Mouse (Mus musculus) Patski (cell line): ENCODE data around the gene Tmem8b. TPM values are rescaled to one million over a fixed set of nuclear protein-coding genes. Genes with fewer than 3 reads are reported as not detected.

Source experiments
- ATAC-seq: fragments of 100-300 bp; one replicate; pipeline ENCODE4 v1.8.0; 2021
- CTCF ChIA-PET: fragments of 350-600 bp; sonication (Branson Sonifier 250); formaldehyde crosslinking; loops from one replicate; lab custom pipeline; 2022; ENCODE audit warnings: inconsistent platforms; lab: Charles Lee
- POLR2A ChIA-PET: fragments of 350-600 bp; sonication (Branson Sonifier 250); formaldehyde crosslinking; loops from one replicate; lab custom pipeline; 2022; ENCODE audit warnings: antibody characterized with exemption, inconsistent platforms; lab: Charles Lee
- DNase-seq: peaks from one replicate; pipeline ENCODE4 v3.0.0-alpha.2; 2011; ENCODE audit warnings: low read depth, low spot score
- H3K27me3 ChIP-seq: fragments of 371-371 bp; one replicate; pipeline ENCODE4 v1.5.1; 2021
- CTCF ChIP-seq: fragments of 100-300 bp; IDR thresholded peaks from one replicate; pipeline ENCODE4 v1.5.1; 2021
- in situ Hi-C: fragments of 300-500 bp; cut with MboI; formaldehyde crosslinking; loops from 3 replicates; pipeline ENCODE4 v1.11.1; 2018; ENCODE audit warnings: low pct_unique_long_range_greater_than_20kb, mixed read lengths
- polyA plus RNA-seq: library from polyadenylated mRNA; unstranded; gene quantifications from one replicate; pipeline ENCODE4 v1.2.3, GENCODE M21; 2021

Tmem8b gene
- polyA plus RNA-seq, 1 experiment from 2014 or later: 4.8 TPM

DNA sequence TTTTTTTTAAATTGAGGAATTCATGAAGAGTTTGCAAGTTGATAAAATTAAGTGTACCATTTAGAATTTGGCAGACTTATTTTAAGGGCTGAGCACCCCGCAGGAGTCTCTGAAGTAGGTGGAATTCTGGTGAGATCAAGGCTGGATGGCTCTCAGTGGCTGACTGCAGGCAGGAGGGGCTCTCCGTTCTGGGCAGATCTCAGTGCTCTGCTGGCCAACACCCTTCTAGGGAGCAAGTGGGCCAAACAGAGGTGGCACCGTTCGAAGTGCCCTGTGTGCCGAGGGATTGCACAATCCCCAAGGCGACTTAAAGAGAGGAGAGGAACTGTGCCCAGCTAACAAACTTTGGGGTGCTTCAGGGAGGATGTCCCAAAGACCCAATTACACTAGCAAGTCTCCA, 41.1 kb downstream of the Tmem8b start, which contains the start of gene Olfr71:
Gene Olfr71, minus strand, starts transcription at position 387 of the 400 bp plus-strand sequence.
- ChIA-PET CTCF (interaction anchor here (1.7 to 3.5 kb wide), 2 partner anchors 38 to 80 kb away, joined by 5 to 32 read pairs; no protein-coding TSS in a partner anchor), POLR2A (no interaction called here)
- H3K27me3 ChIP-seq: no peaks in the 10 kb centered on the region
- no peak for TF ChIP-seq CTCF
- in situ Hi-C loops: loop anchor here (5.0 kb wide), 2 partner anchors 38 to 78 kb away; partner anchors contain the start of gene Npr2
- DNase-seq (no peak), ATAC-seq (no peak)

DNA sequence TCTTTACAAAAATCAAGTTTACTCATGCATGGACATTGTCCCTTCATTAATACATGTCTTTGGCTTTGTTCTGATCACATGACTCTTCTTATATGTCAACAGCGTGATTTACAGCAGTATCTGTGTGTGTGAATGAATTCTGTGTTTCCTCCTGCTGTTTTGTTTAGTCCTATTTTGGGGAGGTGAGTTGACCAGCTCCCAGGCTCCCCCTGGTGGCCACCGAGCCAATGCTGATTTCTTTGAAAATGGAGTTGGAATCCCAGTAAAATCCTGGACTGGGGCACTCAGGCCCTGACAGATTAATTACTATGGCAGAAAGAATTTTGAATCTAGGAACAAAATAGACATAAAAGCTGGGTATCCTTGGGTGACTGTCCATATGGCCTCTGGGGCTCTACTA, 43.0 kb downstream of the Tmem8b start:
- ChIA-PET POLR2A (no interaction called here), CTCF (interaction anchor here (0.7 to 3.5 kb wide), 10 partner anchors 9 to 82 kb away, joined by 3 to 32 read pairs (median 5); partner anchors contain the start of gene Olfr70)
- H3K27me3 ChIP-seq: no peaks in the 10 kb centered on the region
- TF ChIP-seq CTCF: peak; percentile 96
- in situ Hi-C loops: loop anchor here (5.0 kb wide), 1 partner anchor 40 kb away; no protein-coding TSS in a partner anchor
- DNase-seq: no peak
- ATAC-seq: no peak

- ATAC-seq: peak; percentile 57
- ChIA-PET CTCF (interaction anchor here (1.0 to 1.3 kb wide), 3 partner anchors 10 to 85 kb away, joined by 3 to 6 read pairs (median 3); no protein-coding TSS in a partner anchor), POLR2A (interaction anchor here (1.4 kb wide), 1 partner anchor 151 kb away, joined by 3 read pairs; the partner anchor contains the start of genes Creb3 and Tln1)
- H3K27me3 ChIP-seq: no peaks in the 10 kb centered on the region
- in situ Hi-C loops: loop anchor here (5.0 kb wide), 1 partner anchor 41 kb away; no protein-coding TSS in a partner anchor
- peak; percentile 43 for DNase-seq
- no peak for TF ChIP-seq CTCF
Observed at GRCm38 (mm10) chr4:43713652-43714219, 45.0 kb downstream of the Tmem8b start.

GRCm38 (mm10) chr4:43720491-43721228, 51.9 kb downstream of the Tmem8b start:
- in situ Hi-C loops: no loop called here
- no peak for DNase-seq
- no peak for TF ChIP-seq CTCF
- no peaks in the 10 kb centered on the region for H3K27me3 ChIP-seq
- CTCF ChIA-PET: interaction anchor here (1.0 kb wide), 1 partner anchor 8 kb away, joined by 3 read pairs; no protein-coding TSS in a partner anchor
- POLR2A ChIA-PET: no interaction called here
- no peak for ATAC-seq

DNA sequence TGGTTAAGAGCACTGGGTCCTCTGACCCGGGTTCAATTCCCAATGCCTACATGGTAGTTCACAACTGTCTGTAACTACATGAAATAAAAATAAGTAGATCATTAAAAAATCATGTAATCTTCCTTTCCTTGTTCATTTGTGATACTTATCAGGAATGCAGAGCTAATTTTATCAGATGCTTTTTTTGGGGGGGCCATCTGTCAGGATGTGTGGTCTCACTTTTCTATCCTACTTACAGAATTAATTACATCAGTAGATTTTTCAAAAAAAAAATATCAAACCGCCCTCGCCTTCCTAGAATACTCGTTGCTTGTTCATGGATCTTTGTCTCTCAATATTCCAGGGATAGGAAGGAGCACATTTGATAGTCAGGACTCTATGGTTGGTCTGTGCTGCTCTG, 53.4 kb downstream of the Tmem8b start:
- no peak for TF ChIP-seq CTCF
- in situ Hi-C loops: no loop called here

GRCm38 (mm10) chr4:43724764-43725163, 56.0 kb downstream of the Tmem8b start:
- TF ChIP-seq CTCF: no peak
- no peak for ATAC-seq
- H3K27me3 ChIP-seq: no peaks in the 10 kb centered on the region
- ChIA-PET POLR2A (no interaction called here), CTCF (interaction anchor here (0.8 to 2.6 kb wide), 3 partner anchors 15 to 38 kb away, joined by 4 to 11 read pairs (median 5); no protein-coding TSS in a partner anchor)
- DNase-seq: no peak
- in situ Hi-C loops: no loop called here

More for the DNA sequence above, 53.4 kb downstream of the Tmem8b start:
- DNase-seq: no peak
- ATAC-seq: no peak
- ChIA-PET POLR2A (no interaction called here), CTCF (no interaction called here)
- no peaks in the 10 kb centered on the region for H3K27me3 ChIP-seq

- no peak for TF ChIP-seq CTCF
- in situ Hi-C loops: no loop called here
- ATAC-seq (no peak), DNase-seq (no peak)
- ChIA-PET POLR2A (no interaction called here), CTCF (interaction anchor here (0.8 to 2.6 kb wide), 4 partner anchors 16 to 55 kb away, joined by 3 to 11 read pairs (median 4); no protein-coding TSS in a partner anchor)
- H3K27me3 ChIP-seq: no peaks in the 10 kb centered on the region
Observed at GRCm38 (mm10) chr4:43726228-43726993, 57.6 kb downstream of the Tmem8b start.

DNA sequence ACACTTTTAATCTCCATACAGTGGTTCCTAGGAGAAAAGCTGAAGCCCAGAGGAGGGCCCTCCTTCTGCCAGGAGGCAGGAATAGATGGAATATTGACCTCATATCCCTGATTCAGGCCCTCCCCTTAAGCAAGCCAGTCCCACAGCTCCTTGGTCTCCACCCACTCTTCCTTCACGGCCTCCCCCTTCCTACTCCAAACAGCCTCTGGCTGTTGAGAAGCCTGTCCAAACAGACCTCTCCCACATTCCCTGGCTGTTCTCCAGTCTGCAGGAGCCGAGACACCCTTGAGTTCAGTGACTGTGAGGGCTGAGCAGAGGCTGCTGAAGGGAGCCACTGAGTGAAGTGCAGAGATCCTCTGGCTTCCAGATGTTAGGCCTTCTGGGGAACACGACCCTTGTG, 58.2 kb downstream of the Tmem8b start, which contains the start of gene Hrct1:
Gene Hrct1, plus strand, starts transcription at position 194 of the 400 bp plus-strand sequence.
- DNase-seq: no peak
- in situ Hi-C loops: no loop called here
- no peak for ATAC-seq
- no peak for TF ChIP-seq CTCF
- ChIA-PET POLR2A (no interaction called here), CTCF (interaction anchor here (0.9 to 2.6 kb wide), 2 partner anchors 36 to 55 kb away, joined by 3 to 11 read pairs; no protein-coding TSS in a partner anchor)
- H3K27me3 ChIP-seq: no peaks in the 10 kb centered on the region

DNA sequence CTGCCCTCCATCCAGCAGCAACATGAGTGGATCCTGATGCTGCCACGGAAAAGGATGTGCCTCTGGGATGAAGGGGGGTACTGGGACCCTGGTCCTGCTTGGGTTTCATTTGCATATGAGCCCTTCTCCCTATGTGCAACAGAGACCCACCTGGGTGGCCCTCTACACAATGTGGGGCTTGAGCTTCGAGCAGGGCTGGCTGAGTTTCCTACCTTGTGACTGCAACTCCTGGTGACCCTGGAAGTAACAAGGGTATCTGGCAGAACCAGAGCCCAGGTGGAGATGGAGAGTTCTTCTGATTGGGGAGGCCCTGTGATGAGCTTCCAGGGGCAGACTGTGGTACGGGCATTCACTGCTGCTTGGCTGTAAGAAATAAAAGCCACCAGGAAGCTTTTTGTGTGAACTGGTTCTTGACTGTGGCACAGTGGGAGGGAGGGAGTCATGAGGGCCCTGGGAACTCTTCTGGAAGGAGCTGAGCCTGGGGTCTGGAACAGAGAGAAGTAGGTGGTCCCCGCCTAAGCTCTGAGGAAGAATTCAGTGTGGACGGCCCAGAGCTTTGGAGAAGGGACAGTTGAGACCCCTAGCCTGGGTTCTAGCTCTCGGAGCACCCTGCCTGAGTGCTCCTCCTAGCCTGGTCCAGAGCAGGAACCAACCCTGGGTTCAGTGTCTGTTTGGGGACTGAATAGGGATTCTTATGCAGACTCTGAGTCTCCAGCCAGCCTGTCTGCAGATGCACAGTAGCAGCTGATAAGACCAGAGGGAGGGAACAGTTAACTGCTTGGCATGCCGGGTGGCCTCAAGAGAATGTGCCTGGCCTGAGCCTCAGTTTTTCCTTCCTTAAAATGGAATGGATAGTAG, 59.2 kb downstream of the Tmem8b start:
- TF ChIP-seq CTCF: no peak
- ATAC-seq (peak; percentile 15), DNase-seq (no peak)
- ChIA-PET POLR2A (no interaction called here), CTCF (interaction anchor here (0.9 to 1.4 kb wide), 2 partner anchors 62 to 98 kb away, joined by 3 to 4 read pairs; no protein-coding TSS in a partner anchor)
- in situ Hi-C loops: no loop called here
- H3K27me3 ChIP-seq: no peaks in the 10 kb centered on the region
